Mouse (Mus musculus): Measurements from ENCODE around the gene Slc1a2. TPM values are rescaled to one million over a fixed set of nuclear protein-coding genes. Genes with fewer than 3 reads are reported as not detected.

The Slc1a2 gene
- total and polyA plus RNA-seq, 2 experiments from 2014 or later: 0.15 to 0.42 TPM

DNA sequence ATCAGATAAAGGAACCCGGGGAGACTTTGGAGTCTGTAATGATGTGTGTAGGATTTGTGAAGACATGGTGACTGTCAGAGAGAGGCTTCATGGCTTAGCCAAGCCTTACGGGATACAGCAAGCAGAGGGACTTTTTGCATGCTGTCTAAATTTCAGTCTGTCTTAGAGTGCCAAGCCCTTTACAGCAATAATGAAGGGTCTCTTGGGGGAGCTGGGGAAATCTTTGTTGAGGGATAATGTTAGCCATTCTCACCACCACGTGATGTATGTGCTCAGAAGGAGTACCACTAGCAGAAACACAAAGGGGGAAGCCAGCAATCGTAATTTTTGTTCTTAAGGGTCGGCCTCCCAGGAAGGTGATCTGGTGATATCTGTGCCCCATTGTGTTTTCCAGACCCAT is 71.9 kb downstream of the Slc1a2 start:
- DNase-seq (ENCODE audit: low spot score) (no peak), ATAC-seq (ENCODE audit: insufficient read depth, low read depth) (no peak)
- H3K9me3 ChIP-seq (replicated peaks; ENCODE audit: control insufficient read depth, low read length): no peaks in the 10 kb centered on the region
- no peaks in the 10 kb centered on the region; the same call in none of the 2 replicates for H3K4me1 ChIP-seq (ENCODE audit: control insufficient read depth, insufficient read depth)
- no peak overlapping the region for H3K27ac ChIP-seq (ENCODE audit: low read depth)
- WGBS: 81% methylated on average over 5 of the region's 5 CpGs
- H3K36me3 ChIP-seq (replicated peaks; ENCODE audit: control insufficient read depth, insufficient read depth, low read length): no peaks in the 10 kb centered on the region
- TF ChIP-seq EP300 (IDR thresholded peaks at IDR 0.05; ENCODE audit: low read depth): no peak
- no peak for TF ChIP-seq CTCF (IDR thresholded peaks at IDR 0.05; ENCODE audit: low read depth)
- H3K27me3 ChIP-seq (ENCODE audit: control insufficient read depth, insufficient read depth, low read length): no peaks in the 10 kb centered on the region
- no peak overlapping the region for H3K4me2 ChIP-seq (ENCODE audit: low read depth, low read length)
- no peak overlapping the region for H3K9ac ChIP-seq (replicated peaks; ENCODE audit: low read depth, low read length)
- no peak overlapping the region for H3K4me3 ChIP-seq (ENCODE audit: low read depth, low read length)

- H3K36me3 ChIP-seq (replicated peaks; ENCODE audit: control insufficient read depth, insufficient read depth, low read length): no peaks in the 10 kb centered on the region
- no peak overlapping the region for H3K9ac ChIP-seq (replicated peaks; ENCODE audit: low read depth, low read length)
- TF ChIP-seq EP300 (IDR thresholded peaks at IDR 0.05; ENCODE audit: low read depth): no peak
- no peak for TF ChIP-seq CTCF (IDR thresholded peaks at IDR 0.05; ENCODE audit: low read depth)
- H3K4me3 ChIP-seq (ENCODE audit: low read depth, low read length): no peak overlapping the region
- H3K4me2 ChIP-seq (ENCODE audit: low read depth, low read length): no peak overlapping the region
- no peaks in the 10 kb centered on the region for H3K27me3 ChIP-seq (ENCODE audit: control insufficient read depth, insufficient read depth, low read length)
- no peak overlapping the region for H3K27ac ChIP-seq (ENCODE audit: low read depth)
- no peak for ATAC-seq (ENCODE audit: insufficient read depth, low read depth)
- no peaks in the 10 kb centered on the region; the same call in 1 of the 2 replicates for H3K4me1 ChIP-seq (ENCODE audit: control insufficient read depth, insufficient read depth)
- WGBS: 86% methylated on average over 8 of the region's 8 CpGs
- no peak for DNase-seq (ENCODE audit: low spot score)
- no peaks in the 10 kb centered on the region for H3K9me3 ChIP-seq (replicated peaks; ENCODE audit: control insufficient read depth, low read length)
Observed at GRCm38 (mm10) chr2:102730788-102731187, 72.3 kb downstream of the Slc1a2 start.

DNA sequence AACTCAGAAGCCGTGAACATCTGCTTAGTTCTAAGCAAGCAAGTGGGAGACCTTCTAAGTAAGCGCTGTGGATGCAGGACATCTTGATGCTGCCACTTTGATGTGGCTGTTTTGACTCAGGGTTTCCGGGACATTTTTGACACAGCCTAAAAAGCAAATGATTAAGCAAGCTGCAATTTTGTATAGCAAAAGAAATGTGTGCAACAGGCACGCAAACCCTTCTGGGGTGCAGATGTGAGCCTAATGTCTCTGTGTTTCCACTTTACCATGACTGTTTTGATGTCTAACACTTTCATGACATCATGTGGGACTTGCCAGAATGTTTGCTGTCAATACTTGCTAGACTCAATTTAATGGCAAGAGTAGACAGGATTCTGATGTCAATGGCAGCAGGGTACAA is 74.7 kb downstream of the Slc1a2 start:
- ATAC-seq (ENCODE audit: insufficient read depth, low read depth) (no peak), DNase-seq (ENCODE audit: low spot score) (no peak)
- H3K9ac ChIP-seq (replicated peaks; ENCODE audit: low read depth, low read length): no peak overlapping the region
- H3K4me2 ChIP-seq (ENCODE audit: low read depth, low read length): no peak overlapping the region
- no peaks in the 10 kb centered on the region for H3K27me3 ChIP-seq (ENCODE audit: control insufficient read depth, insufficient read depth, low read length)
- H3K36me3 ChIP-seq (replicated peaks; ENCODE audit: control insufficient read depth, insufficient read depth, low read length): no peaks in the 10 kb centered on the region
- no peaks in the 10 kb centered on the region; the same call in 1 of the 2 replicates for H3K4me1 ChIP-seq (ENCODE audit: control insufficient read depth, insufficient read depth)
- TF ChIP-seq CTCF (IDR thresholded peaks at IDR 0.05; ENCODE audit: low read depth) (no peak), EP300 (IDR thresholded peaks at IDR 0.05; ENCODE audit: low read depth) (no peak)
- H3K27ac ChIP-seq (ENCODE audit: low read depth): no peak overlapping the region
- WGBS: 78% methylated on average over 4 of the region's 4 CpGs
- H3K4me3 ChIP-seq (ENCODE audit: low read depth, low read length): no peak overlapping the region
- H3K9me3 ChIP-seq (replicated peaks; ENCODE audit: control insufficient read depth, low read length): no peaks in the 10 kb centered on the region

- ATAC-seq (ENCODE audit: insufficient read depth, low read depth) (no peak), DNase-seq (ENCODE audit: low spot score) (no peak)
- no peak overlapping the region for H3K4me3 ChIP-seq (ENCODE audit: low read depth, low read length)
- 74% methylated on average over 3 of the region's 3 CpGs for whole genome bisulfite sequencing
- H3K36me3 ChIP-seq (replicated peaks; ENCODE audit: control insufficient read depth, insufficient read depth, low read length): no peaks in the 10 kb centered on the region
- H3K27me3 ChIP-seq (ENCODE audit: control insufficient read depth, insufficient read depth, low read length): no peaks in the 10 kb centered on the region
- no peak overlapping the region for H3K9ac ChIP-seq (replicated peaks; ENCODE audit: low read depth, low read length)
- no peak overlapping the region for H3K27ac ChIP-seq (ENCODE audit: low read depth)
- no peaks in the 10 kb centered on the region; the same call in 1 of the 2 replicates for H3K4me1 ChIP-seq (ENCODE audit: control insufficient read depth, insufficient read depth)
- H3K9me3 ChIP-seq (replicated peaks; ENCODE audit: control insufficient read depth, low read length): no peaks in the 10 kb centered on the region
- no peak overlapping the region for H3K4me2 ChIP-seq (ENCODE audit: low read depth, low read length)
- no peak for TF ChIP-seq CTCF (IDR thresholded peaks at IDR 0.05; ENCODE audit: low read depth)
- TF ChIP-seq EP300 (IDR thresholded peaks at IDR 0.05; ENCODE audit: low read depth): no peak
Observed at GRCm38 (mm10) chr2:102734055-102734454, 75.6 kb downstream of the Slc1a2 start.

DNA sequence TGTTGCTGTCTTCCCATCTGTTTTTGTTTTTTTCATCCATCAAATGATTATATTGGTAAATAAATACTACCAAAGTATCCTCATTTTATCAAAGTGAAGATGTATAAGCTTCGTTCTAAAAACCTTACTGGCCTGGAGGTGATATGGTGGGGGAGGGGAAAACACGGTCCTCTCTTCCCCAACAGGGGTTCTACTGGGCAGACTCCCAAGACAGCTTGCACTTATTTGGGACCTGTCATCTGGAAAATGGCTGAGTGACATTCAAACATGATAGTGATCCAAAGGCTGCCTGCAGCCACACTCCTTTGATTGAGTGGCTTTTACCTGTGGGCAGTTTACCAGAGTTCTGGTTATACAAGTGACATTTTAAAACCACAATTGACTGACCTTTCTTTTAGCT is 76.6 kb downstream of the Slc1a2 start:
- H3K4me2 ChIP-seq (ENCODE audit: low read depth, low read length): no peak overlapping the region
- no peaks in the 10 kb centered on the region for H3K27me3 ChIP-seq (ENCODE audit: control insufficient read depth, insufficient read depth, low read length)
- H3K27ac ChIP-seq (ENCODE audit: low read depth): no peak overlapping the region
- 38% methylated on average over 2 of the region's 2 CpGs for WGBS
- no peak for ATAC-seq (ENCODE audit: insufficient read depth, low read depth)
- TF ChIP-seq CTCF (IDR thresholded peaks at IDR 0.05; ENCODE audit: low read depth) (no peak), EP300 (IDR thresholded peaks at IDR 0.05; ENCODE audit: low read depth) (no peak)
- no peak overlapping the region for H3K9ac ChIP-seq (replicated peaks; ENCODE audit: low read depth, low read length)
- H3K9me3 ChIP-seq (replicated peaks; ENCODE audit: control insufficient read depth, low read length): no peaks in the 10 kb centered on the region
- DNase-seq (ENCODE audit: low spot score): no peak
- no peaks in the 10 kb centered on the region for H3K36me3 ChIP-seq (replicated peaks; ENCODE audit: control insufficient read depth, insufficient read depth, low read length)
- H3K4me1 ChIP-seq (ENCODE audit: control insufficient read depth, insufficient read depth): no peaks in the 10 kb centered on the region; the same call in 1 of the 2 replicates
- H3K4me3 ChIP-seq (ENCODE audit: low read depth, low read length): no peak overlapping the region

- H3K9ac ChIP-seq (replicated peaks; ENCODE audit: low read depth, low read length): no peak overlapping the region
- DNase-seq (ENCODE audit: low spot score) (no peak), ATAC-seq (ENCODE audit: insufficient read depth, low read depth) (no peak)
- 87% methylated on average over 9 of the region's 9 CpGs for WGBS
- H3K4me3 ChIP-seq (ENCODE audit: low read depth, low read length): no peak overlapping the region
- no peaks in the 10 kb centered on the region for H3K27me3 ChIP-seq (ENCODE audit: control insufficient read depth, insufficient read depth, low read length)
- no peaks in the 10 kb centered on the region for H3K9me3 ChIP-seq (replicated peaks; ENCODE audit: control insufficient read depth, low read length)
- no peaks in the 10 kb centered on the region; the same call in 1 of the 2 replicates for H3K4me1 ChIP-seq (ENCODE audit: control insufficient read depth, insufficient read depth)
- H3K27ac ChIP-seq (ENCODE audit: low read depth): no peak overlapping the region
- TF ChIP-seq EP300 (IDR thresholded peaks at IDR 0.05; ENCODE audit: low read depth): no peak
- no peak for TF ChIP-seq CTCF (IDR thresholded peaks at IDR 0.05; ENCODE audit: low read depth)
- no peaks in the 10 kb centered on the region for H3K36me3 ChIP-seq (replicated peaks; ENCODE audit: control insufficient read depth, insufficient read depth, low read length)
- H3K4me2 ChIP-seq (ENCODE audit: low read depth, low read length): no peak overlapping the region
Observed at GRCm38 (mm10) chr2:102735811-102736210, 77.4 kb downstream of the Slc1a2 start.
